Mouse (Mus musculus) mouse trophoblast stem cell (cell line): ENCODE measurements around the gene Kirrel3.

Experiments
- in situ Hi-C, 2 experiments: fragments of 300-500 bp; cut with MseI, MboI; formaldehyde crosslinking; loops; 2 replicates in 1 of 2; 3 replicates in 1 of 2; pipeline ENCODE4 v1.15.1; 2025

Kirrel3 gene

GRCm38 (mm10) chr9:34667182-34667581, 181.5 kb downstream of the Kirrel3 start:
- in situ Hi-C loops = no loop called here

GRCm38 (mm10) chr9:34670906-34671305, 185.2 kb downstream of the Kirrel3 start:
- in situ Hi-C loops = no loop called here

GRCm38 (mm10) chr9:34686798-34687197, 201.1 kb downstream of the Kirrel3 start:
- in situ Hi-C loops = no loop called here

GRCm38 (mm10) chr9:34688358-34688757, 202.7 kb downstream of the Kirrel3 start:
- in situ Hi-C loops = no loop called here

- in situ Hi-C loops = no loop called here
Measured at GRCm38 (mm10) chr9:34689375-34689774, 203.7 kb downstream of the Kirrel3 start.

- in situ Hi-C loops = no loop called here
Measured at GRCm38 (mm10) chr9:34695646-34696045, 210.0 kb downstream of the Kirrel3 start.

- in situ Hi-C loops = no loop called here
Measured at GRCm38 (mm10) chr9:34703547-34704300, 218.0 kb downstream of the Kirrel3 start.

GRCm38 (mm10) chr9:34704357-34704756, 218.7 kb downstream of the Kirrel3 start:
- in situ Hi-C loops = no loop called here

- in situ Hi-C loops = no loop called here
Measured at GRCm38 (mm10) chr9:34706350-34706873, 220.7 kb downstream of the Kirrel3 start.

- in situ Hi-C loops = no loop called here
Measured at GRCm38 (mm10) chr9:34708691-34709090, 223.0 kb downstream of the Kirrel3 start.

- in situ Hi-C loops = no loop called here
Measured at GRCm38 (mm10) chr9:34711996-34712395, 226.3 kb downstream of the Kirrel3 start.

- in situ Hi-C loops = no loop called here
Measured at GRCm38 (mm10) chr9:34712996-34713395, 227.3 kb downstream of the Kirrel3 start.

- in situ Hi-C loops = no loop called here
Measured at GRCm38 (mm10) chr9:34713462-34713926, 227.8 kb downstream of the Kirrel3 start.

GRCm38 (mm10) chr9:34714996-34715619, 229.4 kb downstream of the Kirrel3 start:
- in situ Hi-C loops = no loop called here

GRCm38 (mm10) chr9:34716476-34716875, 230.8 kb downstream of the Kirrel3 start:
- in situ Hi-C loops = no loop called here

- in situ Hi-C loops = no loop called here
Measured at GRCm38 (mm10) chr9:34721478-34722197, 235.9 kb downstream of the Kirrel3 start.

- in situ Hi-C loops = no loop called here
Measured at GRCm38 (mm10) chr9:34722198-34722550, 236.5 kb downstream of the Kirrel3 start.

GRCm38 (mm10) chr9:34732507-34732906, 246.8 kb downstream of the Kirrel3 start:
- in situ Hi-C loops = no loop called here

- in situ Hi-C loops = no loop called here
Measured at GRCm38 (mm10) chr9:34733579-34733978, 247.9 kb downstream of the Kirrel3 start.

- in situ Hi-C loops = no loop called here
Measured at GRCm38 (mm10) chr9:34734991-34735390, 249.3 kb downstream of the Kirrel3 start.

GRCm38 (mm10) chr9:34739431-34739830, 253.7 kb downstream of the Kirrel3 start:
- in situ Hi-C loops = no loop called here

GRCm38 (mm10) chr9:34740814-34741213, 255.1 kb downstream of the Kirrel3 start:
- in situ Hi-C loops = loop anchor here in 1 of 2 experiments (10.0 kb wide), 1 partner anchor 236 kb away; no protein-coding TSS in a partner anchor
